Mouse (Mus musculus) embryo, embryonic 11.5 days (tissue): ENCODE data around the gene Calm3.
A peak's percentile ranks its signal among the peaks of the same experiment; 100 is the strongest.
"Not testable (repeated sequence)": the region's sequence is repeated elsewhere in the genome, so short reads cannot be mapped to it uniquely, and the experiment has no call there.

Experiments
- DNase-seq: peaks from one replicate; pipeline ENCODE4 v3.0.0-alpha.2; 2012; ENCODE audit warnings: low read depth, low spot score

Calm3 gene

DNA sequence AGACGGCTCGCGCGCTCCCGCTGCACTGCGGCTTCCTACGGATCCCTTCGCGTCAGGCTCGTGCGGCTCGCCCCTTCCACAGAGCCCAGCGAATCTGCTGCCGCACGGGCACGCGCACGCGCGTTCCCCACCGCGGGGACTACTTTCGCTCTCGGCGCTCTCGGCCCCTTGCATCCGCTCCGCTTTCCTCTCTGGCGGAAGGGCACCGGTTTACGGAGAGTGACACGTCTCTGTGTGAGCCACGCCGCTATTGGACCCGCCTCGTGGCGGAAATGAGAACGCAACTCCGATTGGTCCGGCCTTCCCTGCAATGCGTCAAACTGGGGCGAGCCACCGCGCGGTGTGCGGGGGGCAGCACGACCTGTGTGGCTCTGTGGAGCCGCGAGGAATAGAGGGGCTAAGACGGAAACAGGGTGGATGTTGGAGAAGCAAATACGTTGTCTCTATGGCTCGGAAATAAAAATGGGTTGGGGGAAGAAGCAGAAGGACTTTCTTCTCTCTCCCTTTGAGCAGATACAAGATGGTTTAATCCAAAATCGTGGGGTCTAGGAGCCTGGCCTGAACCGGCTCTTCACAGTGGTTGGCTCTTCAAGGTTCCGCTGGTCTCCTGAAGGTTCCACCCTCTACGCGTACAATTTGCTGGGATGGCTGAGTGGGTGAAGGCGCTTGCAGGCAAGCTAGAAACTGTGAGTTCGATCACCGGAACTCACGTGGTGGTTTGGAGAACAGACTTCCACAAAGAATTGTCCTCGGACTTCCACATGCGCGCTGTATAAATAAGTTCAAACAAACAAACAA lies at the start of gene Calm3:
Gene Calm3 (minus strand): TSS at position 78 of the 798 bp plus-strand sequence.
- peak; percentile 100 for DNase-seq

DNA sequence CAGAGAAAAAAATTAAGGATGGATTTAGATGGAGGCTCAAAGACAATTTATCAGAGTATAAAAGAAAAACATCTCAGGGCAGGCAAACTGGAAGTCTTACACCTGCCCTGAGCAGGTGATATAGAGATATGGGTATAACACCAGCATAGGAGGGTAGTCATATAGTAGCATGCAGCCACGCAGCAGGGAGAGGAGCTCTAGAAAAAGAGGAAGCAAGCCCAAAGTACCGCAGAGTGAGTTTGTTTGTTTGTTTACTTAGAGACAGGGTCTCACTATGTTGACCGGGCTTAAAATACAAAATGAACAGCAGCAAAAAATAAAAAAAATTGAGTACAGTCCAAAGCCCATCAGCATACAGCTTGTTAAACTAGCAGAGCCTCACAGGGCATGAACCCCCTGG lies 47.2 kb upstream of the Calm3 start:
- no peak for DNase-seq

DNA sequence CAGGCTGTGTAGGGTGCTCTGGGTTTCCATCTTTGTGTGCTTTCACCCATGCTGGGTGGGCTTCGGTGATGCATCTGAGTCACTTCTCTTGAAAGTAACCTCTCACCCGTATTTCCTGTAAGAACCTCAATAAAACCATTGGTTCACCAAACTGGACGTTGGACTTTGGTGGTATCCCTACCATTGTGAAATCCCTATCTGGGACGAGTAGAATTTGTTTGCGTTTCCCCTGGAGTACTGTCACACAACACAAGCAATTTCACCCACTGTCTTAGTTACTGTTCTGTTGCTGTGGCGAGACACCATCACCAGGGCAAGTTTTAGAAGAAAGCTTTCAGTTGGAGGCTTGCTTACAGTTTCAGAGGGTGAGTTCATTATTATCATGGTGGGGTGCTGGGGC lies 44.5 kb upstream of the Calm3 start:
- no peak for DNase-seq

DNA sequence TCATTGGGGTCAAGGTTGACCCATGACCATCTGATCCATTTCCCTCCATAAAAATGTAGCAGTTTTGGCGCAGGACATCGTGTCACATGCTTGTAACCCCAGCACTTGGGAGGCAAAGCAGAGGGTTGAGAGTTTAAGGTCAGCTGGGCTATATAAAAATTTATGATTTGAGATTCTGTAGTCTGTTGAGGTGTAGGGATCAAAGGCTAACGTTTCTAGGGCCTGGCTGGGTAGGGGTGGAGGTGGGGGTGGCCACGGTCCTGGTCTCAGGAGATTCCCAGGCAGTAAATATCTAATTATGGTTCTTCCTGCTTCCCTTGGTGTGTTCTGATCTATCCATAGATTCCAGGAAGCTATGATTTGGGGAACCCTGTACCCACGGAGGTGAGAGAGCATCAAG lies 37.8 kb upstream of the Calm3 start:
- no peak for DNase-seq

DNA sequence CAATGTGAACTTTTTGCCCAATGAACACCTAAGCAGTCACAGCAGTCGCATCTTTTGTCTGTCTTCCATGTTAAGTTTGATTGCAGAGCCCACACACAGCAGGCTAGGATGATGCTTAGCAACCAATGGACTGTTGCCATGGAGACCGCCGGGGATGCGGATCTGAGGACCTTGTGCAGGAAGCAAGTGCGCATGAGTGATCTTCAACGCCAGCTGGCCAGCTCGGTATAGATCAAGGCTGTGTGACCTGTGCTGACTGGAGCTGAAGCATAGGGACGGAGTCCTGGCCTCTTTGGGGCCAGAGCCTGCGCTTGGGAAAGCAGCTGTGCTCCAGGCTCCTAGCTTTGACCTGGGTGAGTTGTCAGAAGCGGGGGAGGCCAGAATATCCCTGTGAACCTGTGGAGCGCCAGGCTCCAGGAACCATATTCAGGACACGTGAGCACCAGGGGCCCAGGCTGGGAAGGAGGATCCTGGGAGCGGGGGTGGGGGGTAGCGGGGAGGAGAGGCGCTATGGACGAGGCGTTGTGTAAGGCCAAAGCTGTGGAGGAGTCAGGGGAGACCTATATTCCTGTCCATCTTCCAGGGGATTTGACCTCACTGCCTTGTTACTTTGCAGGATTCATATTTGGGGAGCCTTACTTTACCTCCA lies 35.7 kb upstream of the Calm3 start, which contains the start of gene Pnmal1:
Gene Pnmal1 (plus strand): TSS at position 141 of the 649 bp plus-strand sequence.
- DNase-seq: peak; percentile 84

DNA sequence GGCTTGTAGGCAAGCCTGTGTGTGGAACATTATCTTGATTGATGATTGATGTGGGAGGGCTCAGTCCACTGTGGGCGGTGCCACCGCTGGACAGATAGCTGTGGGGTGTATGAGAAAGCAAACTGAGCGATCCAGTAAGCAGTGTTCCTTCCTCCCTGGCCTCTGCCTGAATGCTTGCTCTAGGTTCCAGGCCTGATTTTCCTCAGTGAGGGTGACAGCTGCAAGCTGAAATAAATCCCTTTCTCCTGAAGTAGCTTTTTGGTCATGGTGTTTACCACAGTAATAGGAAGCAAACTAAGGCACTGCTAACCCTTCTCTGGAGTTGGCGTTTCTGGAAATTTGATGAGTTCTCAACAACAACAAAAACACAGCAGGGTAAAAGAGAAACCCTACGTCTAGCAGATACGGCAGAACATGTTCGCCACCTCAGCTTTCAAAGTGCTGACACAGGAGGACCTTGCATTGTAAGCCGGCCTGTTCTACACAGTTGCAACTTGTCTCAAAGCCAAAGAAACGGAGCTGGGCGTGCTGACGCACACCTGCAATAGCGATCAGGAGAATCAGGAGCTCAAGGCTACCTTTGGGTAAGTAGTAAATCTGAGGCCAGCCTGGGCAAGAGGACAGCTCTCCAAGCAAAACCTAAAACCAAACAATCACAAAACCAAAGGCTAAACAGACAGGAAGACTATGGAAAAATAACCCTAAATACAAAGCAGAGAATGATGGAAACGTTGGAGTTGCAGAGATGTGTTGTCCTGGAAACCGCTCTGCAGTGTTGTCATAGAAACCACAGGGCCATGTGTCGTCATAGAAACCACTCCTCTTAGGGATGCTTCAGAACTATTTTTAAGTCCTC lies 32.7 kb upstream of the Calm3 start:
- no peak for DNase-seq

DNA sequence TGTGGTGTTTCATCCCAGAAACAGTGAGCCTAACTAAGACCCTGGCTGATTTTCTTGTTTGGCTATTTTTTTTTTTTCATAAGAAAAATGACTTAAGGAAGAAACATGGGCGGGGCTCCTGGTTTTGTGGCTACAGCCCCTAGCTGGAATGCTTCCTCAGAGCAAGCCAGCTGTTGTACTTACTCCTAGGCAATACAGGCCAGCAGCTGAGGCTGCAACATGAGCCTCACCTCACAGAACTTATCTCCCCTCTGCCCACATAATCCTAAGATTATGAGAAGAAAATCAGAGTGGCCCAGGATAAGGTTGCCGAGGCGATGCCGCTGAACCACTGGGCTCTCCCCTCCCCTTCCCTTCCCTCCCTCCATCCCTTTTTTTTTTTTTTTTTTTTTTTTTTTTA lies 31.8 kb upstream of the Calm3 start:
- DNase-seq: no peak

DNA sequence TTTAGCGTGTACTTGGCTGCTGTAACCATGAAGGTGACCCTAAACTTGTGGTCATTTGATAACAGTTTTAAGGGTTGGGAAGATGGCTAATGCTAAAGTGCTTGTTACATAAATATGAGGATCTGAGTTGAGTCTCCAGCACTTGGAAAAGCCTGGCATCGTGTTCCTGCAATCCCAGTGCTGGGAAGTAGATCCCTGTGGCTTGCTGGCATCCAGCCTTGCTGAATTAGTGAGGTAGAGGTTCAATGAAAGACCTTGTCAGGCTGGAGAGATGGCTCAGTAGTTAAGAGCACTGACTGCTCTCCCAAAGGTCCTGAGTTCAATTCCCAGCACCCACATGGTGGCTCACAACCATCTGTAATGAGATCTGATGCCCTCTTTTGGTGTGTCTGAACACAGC lies 29.9 kb upstream of the Calm3 start:
- not testable (repeated sequence) for DNase-seq

DNA sequence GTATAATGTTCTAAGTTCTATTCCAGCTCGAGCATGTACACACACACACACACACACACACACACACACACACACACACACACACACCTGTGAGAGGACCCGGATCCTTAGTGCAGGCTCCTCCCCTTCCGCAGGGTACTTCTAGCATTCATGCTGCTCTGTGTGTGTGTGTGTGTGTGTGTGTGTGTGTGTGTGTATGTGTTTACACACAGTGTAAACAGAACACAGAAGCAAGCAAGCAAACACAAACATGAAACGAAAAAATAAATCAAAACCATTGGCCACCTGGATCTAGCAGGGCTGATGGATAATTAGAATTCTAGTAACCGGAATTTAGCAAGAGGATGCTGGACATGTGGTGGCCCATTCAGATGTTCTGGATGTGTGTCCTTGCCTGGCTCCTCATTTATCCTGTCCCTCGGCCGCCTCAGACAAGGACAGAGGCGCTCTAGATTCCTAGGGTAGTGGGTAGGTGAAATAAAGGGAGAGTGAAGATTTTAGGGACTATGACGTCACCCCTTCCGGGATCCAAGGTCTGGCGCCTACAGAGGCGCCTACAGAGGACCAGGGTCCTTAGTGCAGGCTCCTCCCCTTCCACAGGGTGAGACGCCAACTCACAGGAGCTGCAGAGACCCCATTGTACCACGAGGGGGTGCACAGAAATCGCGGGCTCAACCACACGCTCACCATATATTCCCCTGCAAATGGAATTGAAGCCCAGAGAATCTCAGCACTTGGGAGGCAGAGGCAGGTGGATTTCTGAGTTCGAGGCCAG lies 27.1 kb upstream of the Calm3 start:
- DNase-seq: peak; percentile 77

DNA sequence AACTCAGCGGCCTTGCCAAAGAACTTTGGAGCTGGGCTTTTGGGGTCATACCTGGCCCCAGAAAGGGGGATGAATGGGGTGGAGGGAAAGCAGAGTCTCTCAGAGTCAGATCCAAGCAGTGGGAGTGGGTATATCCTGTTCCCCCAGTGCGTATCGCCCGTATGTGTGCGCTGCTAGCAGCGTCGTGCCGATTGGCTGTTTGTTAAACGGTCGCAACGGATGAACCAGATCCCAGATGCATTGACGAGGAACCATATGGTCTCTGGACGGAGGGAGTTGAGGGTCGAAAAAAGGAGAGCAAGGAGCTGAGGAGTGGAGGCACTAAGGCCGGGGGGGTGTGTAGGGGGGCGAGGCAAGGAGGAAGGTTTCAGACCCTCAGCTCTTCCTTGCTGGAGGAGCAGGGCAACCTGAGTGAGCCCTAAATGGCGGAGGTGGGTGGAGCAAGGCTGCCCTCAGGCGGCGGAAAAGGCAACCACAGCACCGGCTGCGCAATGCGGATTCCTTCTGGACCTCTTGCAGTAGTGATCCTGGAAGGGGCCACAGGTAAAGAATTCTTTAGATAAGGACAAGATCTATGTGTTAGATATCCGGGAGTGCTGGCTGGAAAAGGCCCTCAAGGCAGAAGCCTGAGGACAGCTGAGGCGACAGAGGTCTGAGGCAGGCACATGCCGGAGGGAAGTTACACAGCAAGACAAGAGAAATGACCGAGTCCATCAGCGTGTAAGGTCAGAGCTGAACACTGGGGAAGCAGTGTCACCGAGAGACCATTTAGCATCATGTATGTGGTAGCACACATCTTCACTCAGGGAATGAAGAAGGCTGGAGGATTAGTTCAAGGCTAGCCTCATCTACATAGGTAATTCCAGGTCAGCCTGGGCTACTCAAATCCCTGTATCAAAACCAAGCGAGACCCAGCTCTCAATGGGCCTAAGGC lies 26.3 kb upstream of the Calm3 start:
- peak; percentile 72 for DNase-seq

DNA sequence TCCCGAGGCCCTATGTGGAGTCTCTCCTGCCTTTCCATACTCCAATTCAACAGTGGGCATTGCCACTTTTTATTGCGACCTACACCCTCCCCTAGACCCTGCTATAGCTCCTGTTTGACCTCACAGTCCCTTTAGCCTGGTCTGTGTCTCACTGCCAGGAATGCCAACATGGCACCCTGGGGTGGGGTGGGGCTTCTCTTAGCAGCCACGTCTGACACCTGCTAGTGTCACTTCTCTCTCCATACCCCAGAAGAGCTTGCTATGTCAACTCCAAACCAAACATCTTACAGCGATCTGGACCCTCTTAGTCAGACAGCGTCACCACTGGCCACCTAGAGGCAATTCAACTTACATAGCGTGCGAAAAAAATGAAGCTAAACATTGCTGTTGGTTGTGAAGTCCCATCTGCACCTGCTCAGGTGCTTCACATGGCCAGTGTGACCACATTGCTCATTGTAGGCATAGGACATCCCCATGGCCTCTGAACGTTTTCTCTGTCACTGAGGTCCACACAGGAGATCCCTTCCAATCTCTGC lies 25.1 kb upstream of the Calm3 start:
- DNase-seq: no peak

DNA sequence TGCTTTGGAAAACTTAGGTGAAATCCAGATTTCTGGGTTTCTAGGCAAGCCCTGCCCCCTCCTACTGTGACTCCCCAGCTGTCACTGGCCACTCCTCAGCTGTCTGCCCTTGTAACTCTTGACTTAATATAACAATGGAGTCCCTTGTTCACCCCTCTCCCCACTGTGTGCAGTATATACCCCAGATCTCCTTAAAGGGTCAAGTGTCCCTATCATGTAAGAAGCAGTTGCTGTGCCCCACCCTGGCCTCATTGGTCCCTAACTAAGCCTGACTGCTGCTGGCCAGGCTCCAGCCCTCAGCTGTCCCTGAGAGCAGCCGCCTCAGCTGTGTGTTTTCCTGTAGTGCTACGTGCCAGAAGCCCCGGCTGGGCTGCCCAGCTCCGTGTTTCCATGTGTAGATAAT lies 24.0 kb upstream of the Calm3 start:
- DNase-seq: no peak

DNA sequence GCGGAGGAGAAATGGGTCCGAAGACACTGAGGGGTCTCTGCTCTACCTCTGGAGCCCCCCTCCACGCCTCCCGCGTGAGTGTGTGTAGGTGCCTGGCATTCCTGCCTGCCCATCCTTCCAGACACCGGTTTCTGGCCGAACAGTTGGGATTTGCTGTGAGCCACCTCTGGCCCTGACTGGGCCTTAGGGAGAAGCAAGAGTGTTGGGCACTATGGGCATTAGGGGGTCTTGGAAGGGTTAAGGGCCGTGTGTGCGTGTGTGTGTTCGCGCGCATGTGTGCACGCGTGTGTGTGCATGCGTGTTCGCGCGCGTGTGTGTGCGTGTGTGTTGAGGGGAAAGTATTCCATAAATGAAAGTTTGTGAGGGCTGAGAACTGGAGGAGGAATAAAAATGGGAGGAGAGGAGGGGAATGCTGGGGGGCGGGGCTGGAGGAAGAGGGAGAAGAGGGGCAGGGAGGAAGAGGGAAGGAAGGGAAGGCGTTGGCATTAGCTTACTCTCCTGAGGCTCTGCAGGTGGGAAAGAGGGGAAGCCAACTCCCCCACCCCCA lies 23.5 kb upstream of the Calm3 start:
- DNase-seq: no peak

DNA sequence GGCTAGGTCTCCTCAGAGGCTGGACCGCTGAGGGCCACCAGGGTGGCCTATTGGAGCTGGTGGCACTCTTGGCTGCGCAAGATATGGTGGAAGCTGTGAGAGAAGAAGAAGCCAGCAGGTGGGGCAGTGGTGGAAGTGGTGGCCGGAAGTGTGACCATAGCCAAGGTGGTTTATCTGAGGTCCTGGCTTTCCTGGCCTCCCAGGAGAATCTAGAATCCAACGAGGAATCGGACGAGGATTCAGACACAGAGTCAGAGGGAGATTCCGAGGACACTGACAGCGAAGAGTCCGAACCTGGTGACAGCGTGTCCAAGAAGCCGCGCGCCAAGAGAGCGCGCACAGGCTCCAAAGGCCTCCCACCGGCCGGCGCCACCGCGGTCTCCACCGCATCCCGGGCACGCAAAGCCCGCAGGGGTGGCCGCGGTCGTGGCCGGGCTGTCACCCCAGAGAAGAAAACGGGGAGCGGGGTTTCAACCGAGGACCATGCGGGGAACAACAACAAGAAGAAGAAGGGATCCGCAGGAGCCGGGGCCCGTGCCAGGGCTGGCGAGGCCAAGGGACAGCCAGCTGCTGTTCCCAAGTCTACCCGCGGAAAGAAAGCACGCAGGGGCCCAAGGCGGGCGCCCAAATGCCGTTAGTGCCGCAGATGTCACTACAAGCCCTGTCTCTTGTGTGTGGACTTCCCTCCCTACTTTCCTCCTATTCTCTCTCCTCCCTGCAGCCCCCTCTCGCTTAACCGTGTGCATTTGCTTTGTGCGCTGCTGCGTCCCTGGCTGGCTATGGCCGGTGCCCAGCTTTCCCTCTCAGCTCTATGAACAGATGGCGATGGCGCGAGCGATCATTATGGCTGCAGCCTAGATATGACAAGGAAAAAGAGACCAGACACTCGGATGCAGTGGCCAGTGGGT lies 22.8 kb upstream of the Calm3 start:
- no peak for DNase-seq

DNA sequence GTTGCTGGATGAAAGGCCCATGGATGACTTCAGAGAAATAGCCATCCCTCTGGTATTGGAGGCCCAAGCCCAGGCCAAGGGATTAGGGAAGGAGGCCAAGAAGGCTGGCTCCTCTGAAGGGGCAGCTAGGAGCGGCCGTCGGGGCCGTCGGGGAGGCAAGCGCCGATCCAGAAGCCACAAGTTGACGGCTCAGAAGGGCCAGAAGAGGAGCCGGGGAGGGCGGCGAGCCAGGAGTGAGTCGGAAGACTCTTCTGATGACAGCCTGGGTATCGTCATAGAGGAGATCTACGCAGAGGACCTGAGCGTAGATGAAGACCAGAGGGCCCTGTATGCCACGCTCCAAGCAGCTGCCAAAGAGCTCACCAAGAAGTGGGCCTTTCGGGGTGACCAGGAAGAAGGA lies 21.5 kb upstream of the Calm3 start:
- DNase-seq: no peak

DNA sequence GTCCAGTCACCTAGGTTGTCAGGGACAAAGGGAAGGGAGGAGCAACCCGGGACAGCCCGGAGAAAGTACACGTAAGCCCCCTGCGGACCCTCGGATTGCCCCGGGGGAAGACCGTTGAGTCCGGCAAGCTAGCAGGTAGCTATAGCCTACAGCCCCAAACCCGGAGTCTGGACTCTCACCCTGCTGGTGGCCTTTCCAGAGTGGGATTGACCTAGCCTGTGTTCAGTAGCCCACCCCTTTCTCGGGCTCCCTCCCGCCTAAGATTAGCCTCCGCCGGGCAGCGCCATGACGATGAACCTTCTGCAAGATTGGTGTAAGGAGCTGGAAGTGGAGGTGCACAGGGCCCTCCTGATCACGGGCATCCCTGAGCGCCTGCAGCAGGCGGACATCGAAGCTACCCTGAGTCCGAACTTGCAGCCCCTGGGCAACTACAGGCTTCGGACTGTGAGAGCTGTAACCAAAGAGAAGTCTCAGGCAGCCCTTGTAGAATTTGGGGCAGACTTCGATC lies 20.9 kb upstream of the Calm3 start:
- DNase-seq: no peak

DNA sequence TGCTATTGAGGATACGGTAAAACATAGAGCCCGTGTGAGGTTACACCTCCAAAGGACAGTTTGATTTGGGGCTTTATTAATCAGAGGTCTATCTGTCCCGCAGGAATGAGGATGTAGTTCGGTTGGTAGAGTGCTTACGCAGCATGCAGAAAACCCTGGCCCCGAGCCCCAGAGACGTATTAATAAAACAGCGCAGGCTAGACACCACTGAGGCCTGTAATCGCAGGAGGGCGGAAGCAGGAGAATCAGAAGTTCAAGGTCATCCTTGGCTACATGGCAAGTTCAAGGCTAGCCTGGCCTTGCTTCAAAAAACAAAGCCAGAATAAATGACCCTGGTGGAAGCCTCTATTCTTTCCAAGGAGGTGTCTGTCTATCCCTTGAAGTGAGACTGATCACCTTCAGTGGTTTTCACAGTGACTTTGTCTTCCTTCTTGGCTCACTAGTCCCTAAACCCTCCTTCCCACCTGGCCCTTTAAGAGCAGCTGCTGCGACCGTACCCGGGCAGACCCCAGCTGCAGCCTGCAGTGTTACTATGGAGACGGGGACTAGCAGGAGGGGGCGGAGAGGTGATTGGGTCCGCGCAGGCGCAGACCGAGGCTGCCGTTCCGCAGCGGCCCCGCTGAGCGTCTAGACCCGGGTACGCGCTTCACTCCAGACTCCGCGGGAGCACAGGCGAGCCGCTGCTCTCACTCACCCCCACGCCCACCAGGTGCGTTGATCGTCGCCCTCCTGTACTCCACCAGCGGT lies 20.3 kb upstream of the Calm3 start, which contains the start of gene Pnmal2:
Gene Pnmal2 (plus strand): TSS at position 622 of the 747 bp plus-strand sequence.
- peak; percentile 80 for DNase-seq

DNA sequence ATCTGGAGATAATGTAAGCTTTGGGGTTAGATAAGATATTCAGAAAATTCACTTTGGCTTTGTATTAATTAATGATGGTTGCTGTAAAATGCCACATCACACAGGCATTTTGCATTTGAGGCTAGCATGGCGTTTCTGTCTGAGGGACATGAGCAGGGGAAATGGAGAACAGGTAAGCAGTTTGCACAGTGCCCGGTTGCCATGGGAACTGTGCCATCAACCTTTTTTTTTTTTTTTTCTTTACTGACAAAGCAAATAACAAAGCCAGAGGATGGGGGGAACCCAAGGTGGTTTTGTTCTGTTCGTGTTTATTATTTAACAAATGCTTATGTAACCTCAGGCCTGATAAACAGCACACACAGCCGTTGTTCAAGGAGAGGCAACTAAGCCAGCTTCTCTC lies 18.9 kb upstream of the Calm3 start:
- DNase-seq: no peak
